Mouse (Mus musculus): ENCODE results near the gene Ripor3. TPM values are rescaled to one million over a fixed set of nuclear protein-coding genes. Genes with fewer than 3 reads are reported as not detected.

Ripor3 gene
- total and polyA plus RNA-seq, 3 experiments = 1.9 to 6.9 (median 6.5) TPM

DNA sequence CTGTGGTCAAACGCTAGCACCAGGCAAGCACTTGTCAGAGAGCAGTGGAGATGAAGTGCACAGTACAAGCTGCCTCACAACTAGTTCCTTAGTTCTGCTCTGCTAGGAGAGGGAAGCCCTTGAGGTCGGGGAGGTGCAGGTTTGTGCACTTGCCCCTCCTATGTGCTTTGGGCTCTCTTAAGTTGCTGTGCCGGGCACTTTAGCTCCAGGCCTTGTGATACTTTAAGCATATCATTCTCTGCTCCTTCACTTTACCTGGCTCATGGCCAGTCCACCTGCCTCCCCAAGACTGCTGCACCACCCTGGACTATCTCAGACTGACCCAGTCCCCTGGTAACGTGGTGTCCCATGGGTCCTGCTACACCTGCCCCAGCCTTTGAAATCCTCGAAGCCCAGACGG is 62.4 kb downstream of the Ripor3 start:
- ATAC-seq (ENCODE audit: extremely low read depth, insufficient number of reproducible peaks, low FRiP score, poor library complexity, severe bottlenecking) (no peak), DNase-seq (ENCODE audit: low spot score) (no peak)
- H3K36me3 ChIP-seq (replicated peaks) = peaks cover 85% of the 10 kb centered on the region
- H3K27me3 ChIP-seq (ENCODE audit: insufficient read depth, low read length) = no peaks in the 10 kb centered on the region
- peaks cover 29% of the 10 kb centered on the region for H3K4me1 ChIP-seq (ENCODE audit: insufficient read depth, low read depth, low read length)
- no peaks in the 10 kb centered on the region for H3K9me3 ChIP-seq (replicated peaks)
- no peak overlapping the region for H3K4me3 ChIP-seq (ENCODE audit: low read depth, low read length)
- no peak for TF ChIP-seq CTCF (IDR thresholded peaks at IDR 0.05; ENCODE audit: low read depth, low read length)
- no peak for TF ChIP-seq TAL1 (conservative IDR thresholded peaks at IDR 0.05; ENCODE audit: low read depth, low read length)
- no peak for TF ChIP-seq GATA1 (IDR thresholded peaks at IDR 0.05; ENCODE audit: borderline replicate concordance, low read length)
- no peak for TF ChIP-seq POLR2AphosphoS5 (IDR thresholded peaks at IDR 0.05; ENCODE audit: insufficient replicate concordance, low read depth, low read length)
- TF ChIP-seq GATA2 (IDR thresholded peaks at IDR 0.05; ENCODE audit: borderline replicate concordance, low read depth, low read length) = no peak

DNA sequence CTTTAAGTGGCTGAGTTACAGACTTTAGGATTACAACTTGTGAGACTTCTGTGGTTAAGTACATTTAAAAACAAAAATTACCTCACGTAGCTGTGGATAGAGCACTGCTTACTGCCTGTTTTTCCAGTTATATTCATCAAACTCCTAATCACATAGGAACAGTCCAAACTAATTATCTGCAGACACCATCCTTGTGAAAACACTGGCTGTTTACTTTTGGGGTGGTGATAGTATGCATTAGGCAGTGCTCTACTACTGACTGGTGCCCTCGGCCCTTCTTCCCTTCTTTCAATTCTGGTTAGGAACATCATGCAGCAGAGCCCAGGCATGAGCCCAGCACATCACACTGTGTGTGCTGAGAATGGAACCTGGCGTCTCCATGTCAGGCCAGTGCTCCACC is 63.2 kb downstream of the Ripor3 start:
- peaks cover 37% of the 10 kb centered on the region for H3K4me1 ChIP-seq (ENCODE audit: insufficient read depth, low read depth, low read length)
- no peak for TF ChIP-seq POLR2AphosphoS5 (IDR thresholded peaks at IDR 0.05; ENCODE audit: insufficient replicate concordance, low read depth, low read length)
- TF ChIP-seq CTCF (IDR thresholded peaks at IDR 0.05; ENCODE audit: low read depth, low read length) = no peak
- no peak for TF ChIP-seq GATA1 (IDR thresholded peaks at IDR 0.05; ENCODE audit: borderline replicate concordance, low read length)
- no peaks in the 10 kb centered on the region for H3K9me3 ChIP-seq (replicated peaks)
- peaks cover 77% of the 10 kb centered on the region for H3K36me3 ChIP-seq (replicated peaks)
- H3K4me3 ChIP-seq (ENCODE audit: low read depth, low read length) = no peak overlapping the region
- ATAC-seq (ENCODE audit: extremely low read depth, insufficient number of reproducible peaks, low FRiP score, poor library complexity, severe bottlenecking) (no peak), DNase-seq (ENCODE audit: low spot score) (no peak)
- no peaks in the 10 kb centered on the region for H3K27me3 ChIP-seq (ENCODE audit: insufficient read depth, low read length)

DNA sequence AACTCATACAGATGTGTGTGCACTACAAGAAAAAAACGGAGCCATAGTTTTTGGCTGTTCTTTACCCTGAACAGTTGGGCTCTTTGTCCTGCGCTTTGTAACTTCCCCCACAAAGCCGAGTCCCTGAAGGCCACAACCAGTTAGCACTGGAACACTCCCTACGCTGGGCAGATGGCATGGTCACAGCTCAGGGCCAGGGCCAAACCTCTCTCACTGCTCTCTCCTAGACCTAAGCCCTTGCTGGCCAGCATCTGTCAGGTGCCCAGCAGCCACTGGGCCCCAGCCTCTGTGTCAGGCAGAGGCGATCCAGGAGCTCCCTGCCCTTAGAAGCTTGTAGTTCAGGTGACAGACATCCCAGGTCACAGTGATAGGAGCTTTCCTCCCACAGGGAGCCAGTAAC is 65.0 kb downstream of the Ripor3 start:
- no peaks in the 10 kb centered on the region for H3K27me3 ChIP-seq (ENCODE audit: insufficient read depth, low read length)
- DNase-seq (ENCODE audit: low spot score) = no peak
- peaks cover 78% of the 10 kb centered on the region for H3K36me3 ChIP-seq (replicated peaks)
- no peak overlapping the region for H3K4me3 ChIP-seq (ENCODE audit: low read depth, low read length)
- H3K4me1 ChIP-seq (ENCODE audit: insufficient read depth, low read depth, low read length) = peaks cover 49% of the 10 kb centered on the region
- TF ChIP-seq POLR2AphosphoS5 (IDR thresholded peaks at IDR 0.05; ENCODE audit: insufficient replicate concordance, low read depth, low read length) (no peak), CTCF (IDR thresholded peaks at IDR 0.05; ENCODE audit: low read depth, low read length) (no peak), GATA1 (IDR thresholded peaks at IDR 0.05; ENCODE audit: borderline replicate concordance, low read length) (no peak)
- no peak for ATAC-seq (ENCODE audit: extremely low read depth, insufficient number of reproducible peaks, low FRiP score, poor library complexity, severe bottlenecking)
- no peaks in the 10 kb centered on the region for H3K9me3 ChIP-seq (replicated peaks)

DNA sequence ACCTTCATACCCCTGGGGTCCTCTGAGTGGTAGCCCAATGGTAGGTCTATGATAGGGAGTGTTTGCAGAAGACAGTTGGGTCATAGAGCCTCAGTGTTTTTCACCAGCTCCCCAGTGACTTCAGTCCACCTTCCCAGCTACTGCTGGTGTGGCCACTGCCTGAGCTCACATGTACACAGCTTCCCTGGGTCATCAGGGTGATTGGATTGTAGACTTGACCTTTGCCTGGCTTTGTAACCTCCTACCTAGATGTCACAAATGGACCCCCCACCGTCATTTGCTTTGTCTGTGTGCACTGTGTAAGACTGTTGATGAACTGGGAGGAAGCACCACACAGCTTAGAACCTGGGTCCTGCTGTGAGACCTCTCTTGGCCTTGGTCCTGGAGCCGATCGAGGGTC is 66.2 kb downstream of the Ripor3 start:
- Histone ChIP-seq H3K27me3 (ENCODE audit: insufficient read depth, low read length) (no peaks in the 10 kb centered on the region), H3K4me3 (ENCODE audit: low read depth, low read length) (no peak overlapping the region), H3K4me1 (ENCODE audit: insufficient read depth, low read depth, low read length) (peaks cover 50% of the 10 kb centered on the region), H3K9me3 (replicated peaks) (no peaks in the 10 kb centered on the region), H3K36me3 (replicated peaks) (peaks cover 79% of the 10 kb centered on the region)
- ATAC-seq (ENCODE audit: extremely low read depth, insufficient number of reproducible peaks, low FRiP score, poor library complexity, severe bottlenecking) (no peak), DNase-seq (ENCODE audit: low spot score) (no peak)
- TF ChIP-seq TAL1 (conservative IDR thresholded peaks at IDR 0.05; ENCODE audit: low read depth, low read length) (no peak), GATA1 (IDR thresholded peaks at IDR 0.05; ENCODE audit: borderline replicate concordance, low read length) (no peak), POLR2AphosphoS5 (IDR thresholded peaks at IDR 0.05; ENCODE audit: insufficient replicate concordance, low read depth, low read length) (no peak), GATA2 (IDR thresholded peaks at IDR 0.05; ENCODE audit: borderline replicate concordance, low read depth, low read length) (no peak), CTCF (IDR thresholded peaks at IDR 0.05; ENCODE audit: low read depth, low read length) (no peak)

DNA sequence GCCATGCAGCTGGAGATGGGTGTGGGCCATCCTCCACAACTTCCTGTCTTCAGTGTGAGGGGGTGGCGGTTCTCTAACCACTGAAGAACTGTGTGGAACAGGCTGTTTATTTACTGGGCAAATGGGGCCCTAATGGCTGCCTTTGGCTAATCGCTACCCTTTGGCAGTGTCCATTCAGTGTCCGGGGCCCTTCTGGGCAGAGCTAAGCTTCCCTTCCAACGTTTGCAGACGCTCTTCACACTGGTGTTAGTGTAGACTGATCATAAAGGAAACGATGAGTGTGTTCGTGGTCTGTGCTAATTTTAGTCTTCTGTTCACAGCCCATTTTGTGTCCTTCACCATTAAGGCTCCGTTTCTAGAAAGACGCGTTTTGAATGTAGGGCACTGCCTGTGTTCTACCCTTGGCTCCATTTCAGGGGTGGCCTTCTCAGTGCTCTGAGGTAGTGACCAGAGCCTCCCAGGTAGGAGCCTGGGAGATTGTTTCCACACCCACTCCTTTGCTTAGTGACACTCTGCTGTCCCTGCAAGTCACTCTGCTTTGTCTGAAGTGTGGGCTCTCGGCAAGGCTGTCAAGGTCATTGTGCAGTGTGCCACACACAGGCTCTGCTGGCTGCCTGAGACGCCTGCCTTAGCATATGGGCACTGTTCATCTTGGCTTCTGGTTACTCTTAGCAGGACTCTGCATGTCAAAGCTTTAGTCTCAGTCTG is 67.3 kb downstream of the Ripor3 start:
- H3K4me1 ChIP-seq (ENCODE audit: insufficient read depth, low read depth, low read length) = peaks cover 41% of the 10 kb centered on the region
- ATAC-seq (ENCODE audit: extremely low read depth, insufficient number of reproducible peaks, low FRiP score, poor library complexity, severe bottlenecking) = peak; percentile 74

DNA sequence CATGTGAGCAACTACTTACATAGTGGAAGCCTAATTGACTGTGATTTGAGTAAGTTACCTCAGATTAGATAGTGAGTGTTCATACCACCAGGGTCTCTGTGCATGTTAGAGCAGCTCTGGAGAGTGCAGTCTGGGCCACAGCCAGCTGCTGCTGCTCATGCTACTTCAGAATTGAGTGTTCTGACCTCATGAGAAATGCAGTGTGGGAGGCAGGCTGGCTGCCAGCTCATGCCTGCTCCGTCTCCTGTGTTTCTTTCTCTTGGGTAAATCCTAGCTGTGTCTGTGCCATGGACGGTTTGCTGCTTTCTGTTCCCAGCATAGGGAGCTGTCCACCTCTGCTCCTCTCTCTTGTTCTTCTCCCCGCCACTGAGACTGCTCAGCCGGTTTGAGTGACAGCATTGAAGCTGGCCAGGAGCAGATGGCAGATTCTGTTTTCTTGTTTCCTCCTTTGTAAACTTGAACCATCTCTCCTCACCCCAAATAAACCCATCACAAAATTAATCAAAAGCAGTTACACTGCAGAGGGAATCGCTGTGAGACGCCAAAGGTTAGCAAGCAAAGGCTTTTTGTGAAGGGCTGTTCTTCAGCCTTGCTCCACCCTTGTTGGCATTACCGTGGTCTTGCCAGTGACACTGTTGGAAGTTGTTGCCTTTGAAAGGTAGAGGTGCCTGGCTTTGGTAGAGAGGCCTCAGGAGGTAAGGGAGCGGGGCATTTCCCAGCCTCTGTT is 68.1 kb downstream of the Ripor3 start:
- H3K27me3 ChIP-seq (ENCODE audit: insufficient read depth, low read length) = no peaks in the 10 kb centered on the region
- DNase-seq (ENCODE audit: low spot score) = peak; percentile 14
- peak overlapping the region; percentile 5; the same call in 1 of the 2 replicates for H3K4me3 ChIP-seq (ENCODE audit: low read depth, low read length)
- no peaks in the 10 kb centered on the region for H3K9me3 ChIP-seq (replicated peaks)
- no peak for ATAC-seq (ENCODE audit: extremely low read depth, insufficient number of reproducible peaks, low FRiP score, poor library complexity, severe bottlenecking)
- peaks cover 78% of the 10 kb centered on the region for H3K36me3 ChIP-seq (replicated peaks)
- TF ChIP-seq GATA2 (IDR thresholded peaks at IDR 0.05; ENCODE audit: borderline replicate concordance, low read depth, low read length) = no peak
- no peak for TF ChIP-seq CTCF (IDR thresholded peaks at IDR 0.05; ENCODE audit: low read depth, low read length)
- no peak for TF ChIP-seq TAL1 (conservative IDR thresholded peaks at IDR 0.05; ENCODE audit: low read depth, low read length)
- TF ChIP-seq POLR2AphosphoS5 (IDR thresholded peaks at IDR 0.05; ENCODE audit: insufficient replicate concordance, low read depth, low read length) = no peak
- no peak for TF ChIP-seq GATA1 (IDR thresholded peaks at IDR 0.05; ENCODE audit: borderline replicate concordance, low read length)
- H3K4me1 ChIP-seq (ENCODE audit: insufficient read depth, low read depth, low read length) = peaks cover 39% of the 10 kb centered on the region

More for the DNA sequence above, 67.3 kb downstream of the Ripor3 start:
- Histone ChIP-seq H3K9me3 (replicated peaks) (no peaks in the 10 kb centered on the region), H3K27me3 (ENCODE audit: insufficient read depth, low read length) (no peaks in the 10 kb centered on the region), H3K36me3 (replicated peaks) (peaks cover 78% of the 10 kb centered on the region), H3K4me3 (ENCODE audit: low read depth, low read length) (peak overlapping the region; percentile 5; the same call in 1 of the 2 replicates)
- DNase-seq (ENCODE audit: low spot score) = peak; percentile 73
- TF ChIP-seq GATA2 (IDR thresholded peaks at IDR 0.05; ENCODE audit: borderline replicate concordance, low read depth, low read length) (no peak), GATA1 (IDR thresholded peaks at IDR 0.05; ENCODE audit: borderline replicate concordance, low read length) (no peak), CTCF (IDR thresholded peaks at IDR 0.05; ENCODE audit: low read depth, low read length) (no peak), TAL1 (conservative IDR thresholded peaks at IDR 0.05; ENCODE audit: low read depth, low read length) (no peak), POLR2AphosphoS5 (IDR thresholded peaks at IDR 0.05; ENCODE audit: insufficient replicate concordance, low read depth, low read length) (no peak)

Measured in G1E (cell line).